Mouse (Mus musculus): Measurements from ENCODE around the gene Zdhhc15.
"Not testable (repeated sequence)": the region's sequence is repeated elsewhere in the genome, so short reads cannot be mapped to it uniquely, and the experiment has no call there.

Gene Zdhhc15

DNA sequence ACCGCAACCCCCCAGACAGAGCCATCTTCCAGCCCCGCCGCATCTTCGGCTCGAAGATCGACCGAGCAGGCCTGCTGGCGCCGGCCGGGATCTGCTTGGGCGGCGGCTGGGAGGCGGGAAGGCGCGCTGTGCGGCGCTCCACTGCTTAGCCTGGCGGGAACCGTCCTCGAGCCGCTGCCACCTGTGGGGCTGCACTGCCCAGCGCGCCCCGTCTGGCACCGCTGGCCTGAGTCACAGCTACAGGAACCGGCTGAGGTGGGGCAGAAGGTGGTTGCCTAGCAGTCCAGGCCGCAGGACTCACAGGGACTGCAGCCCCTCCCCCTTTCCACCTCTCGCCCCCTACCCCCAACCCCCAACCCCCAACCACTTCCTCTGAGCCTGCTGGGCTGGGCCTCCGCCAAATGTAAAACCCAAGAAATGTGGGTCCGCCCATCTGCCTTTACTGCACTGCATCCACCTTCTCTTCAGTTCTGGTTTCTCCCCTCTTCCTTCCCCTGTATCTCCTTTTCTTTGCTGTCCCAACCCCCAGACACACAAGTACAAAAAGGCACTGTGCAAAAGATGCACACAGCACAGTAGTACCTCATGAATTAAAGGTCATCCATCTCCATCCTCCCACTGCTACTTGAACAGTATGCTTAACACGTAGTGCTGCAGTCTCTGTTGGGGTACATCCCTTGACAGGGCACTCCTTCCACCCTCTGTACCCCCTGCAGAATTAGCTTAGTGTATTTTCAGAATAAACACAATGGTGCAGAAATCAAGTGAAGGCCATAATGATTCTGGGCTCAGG is at the start of gene Zdhhc15:
Gene Zdhhc15 (minus strand): TSS at position 308 of the 793 bp plus-strand sequence.
- peak; percentile 60 for DNase-seq (ENCODE audit: low spot score)

DNA sequence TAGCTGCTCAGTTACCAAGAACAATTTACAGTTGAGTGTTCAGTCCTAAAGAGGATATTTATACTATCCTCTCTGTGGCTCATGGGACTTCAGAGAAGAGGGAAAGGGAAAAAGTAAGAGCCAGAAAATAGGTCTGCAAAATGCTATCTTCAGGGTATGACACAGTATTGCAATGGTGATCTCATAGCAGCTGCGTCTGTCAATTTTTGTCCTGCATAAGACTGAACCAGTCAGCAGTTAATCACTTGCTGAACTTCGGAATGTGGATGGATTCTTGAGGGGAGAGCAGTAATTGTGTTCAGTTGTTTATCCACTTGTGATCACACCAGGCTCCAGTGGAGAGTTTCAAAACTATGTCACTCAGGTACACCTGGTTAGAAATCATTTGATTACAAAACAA is 37.1 kb upstream of the Zdhhc15 start:
- DNase-seq (ENCODE audit: low spot score): no peak

DNA sequence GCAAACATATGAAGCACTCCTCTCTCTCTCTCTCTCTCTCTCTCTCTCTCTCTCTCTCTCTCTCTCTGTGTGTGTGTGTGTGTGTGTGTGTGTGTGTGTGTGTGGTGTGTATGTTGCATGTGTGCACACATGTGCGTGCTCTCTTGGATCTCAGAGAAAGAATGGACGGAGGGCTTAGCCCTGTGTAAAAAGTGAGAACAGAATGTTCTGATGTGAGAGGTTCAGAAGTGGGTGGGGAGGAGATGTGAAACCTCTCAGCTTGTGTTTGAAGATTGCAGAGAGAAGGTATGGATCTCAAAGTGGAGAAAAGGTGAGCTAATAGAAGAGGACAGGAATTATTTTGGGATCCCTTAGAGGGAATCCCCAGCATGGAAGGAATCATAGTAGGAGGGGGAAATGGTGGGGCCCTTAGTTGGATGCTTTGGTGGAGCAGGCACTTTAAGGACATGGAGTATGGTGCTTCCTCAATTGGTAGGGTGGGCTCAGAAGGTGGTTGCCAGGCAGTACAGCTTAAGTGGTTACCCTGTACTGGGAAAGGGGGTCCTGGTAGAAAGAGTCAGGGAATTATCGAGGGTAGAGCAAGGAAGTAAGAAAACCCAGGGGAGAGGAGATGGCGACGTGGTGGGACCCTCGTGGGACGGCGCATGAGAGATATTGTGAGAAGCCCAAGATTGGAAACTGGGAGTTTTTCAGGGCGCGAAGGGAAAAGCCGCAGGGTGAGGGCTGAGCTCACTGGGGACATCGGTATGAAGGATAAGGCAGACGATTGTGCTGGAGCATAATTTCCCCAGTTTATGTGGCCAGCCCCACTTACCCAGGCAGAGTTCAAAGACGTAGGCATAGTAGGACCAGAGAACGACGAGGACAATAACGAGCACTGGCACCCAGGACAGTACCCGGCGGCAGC is 761 bp downstream of the Zdhhc15 start:
- DNase-seq (ENCODE audit: low spot score): no peak

DNA sequence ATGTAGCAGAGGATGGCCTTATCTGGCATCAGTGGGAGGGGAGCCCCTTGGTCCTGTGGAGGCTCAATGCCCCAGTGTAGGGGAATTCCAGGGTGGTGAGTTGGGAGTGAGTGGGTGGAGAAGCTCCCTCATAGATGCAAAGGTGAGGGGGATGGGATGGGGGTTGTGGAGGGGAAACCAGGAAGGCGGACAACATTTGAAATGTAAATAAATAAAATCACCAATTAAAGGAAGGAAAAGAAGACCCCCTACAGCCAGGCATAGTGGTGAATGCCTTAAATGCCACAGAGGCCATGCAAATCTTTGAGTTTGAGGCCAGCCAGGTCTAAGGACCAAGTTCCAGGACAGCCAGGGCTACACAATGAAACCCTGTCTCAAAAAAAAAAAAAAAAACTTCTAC is 13.9 kb downstream of the Zdhhc15 start:
- no peak for DNase-seq (ENCODE audit: low spot score)

DNA sequence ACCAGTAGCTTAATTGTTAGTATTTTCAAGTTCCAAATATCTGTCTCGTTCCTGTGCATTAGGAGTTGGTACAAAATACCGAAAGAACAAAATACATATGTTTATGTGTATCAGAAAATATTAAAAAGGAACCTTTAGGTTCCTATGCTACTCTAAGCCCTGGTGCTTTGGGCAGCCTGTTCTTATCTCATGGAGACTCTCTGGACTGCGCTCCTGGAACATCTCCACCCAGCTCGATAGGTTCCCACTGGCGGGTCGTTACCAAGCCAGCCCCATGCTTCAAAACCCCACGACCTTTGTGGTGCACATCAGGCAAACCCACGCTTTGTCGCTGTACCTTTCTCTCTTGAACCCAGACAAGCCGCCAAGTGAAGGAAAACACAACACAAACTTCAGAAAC is 58.3 kb downstream of the Zdhhc15 start:
- no peak for DNase-seq (ENCODE audit: low spot score)

DNA sequence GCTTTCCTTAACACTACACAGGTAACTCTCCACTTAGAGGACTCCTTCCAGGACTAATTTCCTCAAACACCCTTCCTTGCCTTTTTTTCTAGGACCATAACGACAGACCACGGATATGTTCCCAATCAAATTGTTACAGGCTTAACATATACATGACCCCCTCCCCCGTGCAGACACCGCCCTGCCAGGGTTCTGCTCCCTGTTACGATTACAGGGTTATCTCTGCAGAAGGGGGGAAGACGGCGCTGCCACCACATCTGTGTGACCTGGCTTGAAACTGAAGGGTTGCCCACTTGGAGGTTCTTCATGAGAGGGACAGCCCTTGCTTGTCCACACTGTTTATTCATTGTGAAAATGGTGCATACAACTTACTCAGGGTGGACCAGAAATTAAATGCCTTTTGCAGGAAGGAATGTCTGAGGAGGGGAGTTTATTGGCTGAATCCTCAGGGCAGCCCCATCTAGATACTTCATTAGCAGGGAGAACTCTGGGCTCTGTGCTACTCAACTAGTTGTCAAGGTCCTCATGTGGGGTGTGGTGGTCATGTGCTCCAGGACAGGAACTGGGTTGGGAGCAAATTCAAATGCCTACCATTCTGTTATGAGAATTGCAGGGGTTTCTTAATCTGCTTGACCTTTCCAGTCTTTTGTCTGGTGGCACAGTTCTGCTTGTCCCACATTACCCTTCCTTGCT is 67.0 kb downstream of the Zdhhc15 start:
- DNase-seq (ENCODE audit: low spot score): not testable (repeated sequence)

DNA sequence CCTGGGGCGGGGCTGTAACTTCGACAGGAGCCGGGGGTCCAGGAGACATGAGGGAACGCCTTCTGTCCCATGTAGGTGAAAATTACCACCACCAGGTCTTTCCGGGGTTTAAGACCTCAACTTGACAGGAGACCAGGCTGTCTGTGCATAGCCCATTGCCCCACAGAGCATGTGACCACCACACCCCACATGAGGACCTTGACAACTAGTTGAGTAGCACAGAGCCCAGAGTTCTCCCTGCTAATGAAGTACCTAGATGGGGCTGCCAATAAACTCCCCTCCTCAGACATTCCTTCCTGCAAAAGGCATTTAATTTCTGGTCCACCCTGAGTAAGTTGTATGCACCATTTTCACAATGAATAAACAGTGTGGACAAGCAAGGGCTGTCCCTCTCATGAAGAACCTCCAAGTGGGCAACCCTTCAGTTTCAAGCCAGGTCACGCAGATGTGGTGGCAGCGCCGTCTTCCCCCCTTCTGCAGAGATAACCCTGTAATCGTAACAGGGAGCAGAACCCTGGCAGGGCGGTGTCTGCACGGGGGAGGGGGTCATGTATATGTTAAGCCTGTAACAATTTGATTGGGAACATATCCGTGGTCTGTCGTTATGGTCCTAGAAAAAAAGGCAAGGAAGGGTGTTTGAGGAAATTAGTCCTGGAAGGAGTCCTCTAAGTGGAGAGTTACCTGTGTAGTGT is 68.5 kb downstream of the Zdhhc15 start:
- DNase-seq (ENCODE audit: low spot score): not testable (repeated sequence)

DNA sequence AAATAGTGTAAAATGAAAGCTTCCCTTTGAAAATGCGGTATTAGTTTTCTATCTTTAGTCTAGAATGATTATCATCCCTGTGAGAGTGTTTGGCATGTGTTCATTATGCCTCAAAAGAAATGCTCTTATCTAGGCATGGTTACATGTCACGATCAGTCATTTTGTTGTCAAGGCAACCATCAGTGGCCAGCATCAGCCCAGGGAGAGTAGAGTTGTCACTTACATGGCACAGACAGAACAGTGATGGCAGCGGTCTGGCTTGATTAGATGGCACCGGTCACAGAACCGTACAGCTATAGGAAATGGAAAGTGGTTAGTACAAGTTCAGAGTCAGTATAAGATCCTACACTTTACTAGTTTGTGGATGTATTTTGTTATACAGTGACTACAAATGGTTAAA is 96.9 kb downstream of the Zdhhc15 start:
- no peak for DNase-seq (ENCODE audit: low spot score)

DNA sequence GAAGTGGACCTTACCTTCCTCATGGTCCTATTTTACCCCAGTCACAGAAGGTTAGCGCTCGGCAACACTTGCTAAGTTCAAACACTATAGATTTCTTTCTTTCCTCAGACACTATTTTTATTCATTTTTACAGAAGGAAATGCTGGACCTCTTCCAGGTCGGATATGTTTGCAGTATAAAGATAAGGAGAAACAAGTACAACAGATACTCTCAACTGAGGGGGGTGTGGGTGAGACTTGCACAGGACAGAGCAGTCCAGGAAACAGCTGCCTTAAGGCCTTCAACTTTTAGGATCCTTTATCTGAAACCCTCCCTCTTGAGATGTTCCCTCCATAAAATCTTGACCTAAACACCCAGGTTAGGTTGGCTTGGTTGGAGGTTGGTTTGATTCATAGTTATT is 103.4 kb downstream of the Zdhhc15 start:
- DNase-seq (ENCODE audit: low spot score): no peak

DNA sequence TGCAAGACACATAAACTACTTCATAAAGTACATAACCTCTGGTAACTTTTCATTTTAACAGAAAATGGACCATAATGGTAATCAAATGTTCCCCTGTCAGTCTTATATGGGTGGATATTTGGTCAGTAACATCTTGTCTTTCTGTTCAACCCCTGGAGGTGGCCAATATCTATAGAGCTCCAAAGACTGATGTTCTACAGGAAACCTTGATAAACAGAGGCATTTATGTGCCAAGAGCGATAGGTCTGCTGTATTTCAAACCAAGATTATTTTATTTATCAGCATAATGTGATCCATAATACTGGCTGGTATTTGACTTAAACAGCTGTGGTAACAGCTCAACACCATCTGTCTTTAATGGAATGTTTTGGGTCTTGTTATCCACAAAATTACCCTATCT is 125.6 kb downstream of the Zdhhc15 start:
- no peak for DNase-seq (ENCODE audit: low spot score)

DNA sequence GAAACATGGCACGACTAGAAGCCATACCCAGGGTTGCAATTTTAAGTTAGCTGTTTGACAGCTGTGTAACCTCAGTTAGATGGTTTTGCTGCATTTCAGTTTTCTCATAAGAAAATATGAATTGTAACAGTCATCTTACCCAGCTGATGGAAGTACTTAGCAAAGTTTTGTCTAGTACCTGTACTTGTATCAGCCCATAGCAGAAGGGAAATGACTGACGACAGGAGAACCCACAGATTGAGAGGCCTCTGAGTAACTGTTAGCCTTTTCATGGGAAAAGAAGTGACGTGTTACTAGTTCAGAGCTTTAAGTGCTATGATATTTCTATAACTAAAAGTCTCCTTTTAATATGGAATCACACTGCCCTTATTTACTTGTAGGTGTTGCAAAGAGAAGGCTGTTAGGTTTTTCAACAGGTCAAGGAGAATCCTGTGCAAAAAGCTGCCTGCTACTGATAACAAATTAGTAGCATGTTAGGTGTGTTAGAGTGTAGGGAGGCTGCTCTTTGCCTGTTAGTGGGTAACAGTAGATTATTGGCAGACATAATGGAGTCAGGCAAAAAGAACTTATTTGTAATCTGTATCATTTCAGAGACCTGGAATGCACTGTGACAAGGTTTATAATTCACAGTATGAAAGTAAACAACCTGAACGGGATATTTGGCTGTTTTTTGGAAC is 126.8 kb downstream of the Zdhhc15 start:
- DNase-seq (ENCODE audit: low spot score): no peak

DNA sequence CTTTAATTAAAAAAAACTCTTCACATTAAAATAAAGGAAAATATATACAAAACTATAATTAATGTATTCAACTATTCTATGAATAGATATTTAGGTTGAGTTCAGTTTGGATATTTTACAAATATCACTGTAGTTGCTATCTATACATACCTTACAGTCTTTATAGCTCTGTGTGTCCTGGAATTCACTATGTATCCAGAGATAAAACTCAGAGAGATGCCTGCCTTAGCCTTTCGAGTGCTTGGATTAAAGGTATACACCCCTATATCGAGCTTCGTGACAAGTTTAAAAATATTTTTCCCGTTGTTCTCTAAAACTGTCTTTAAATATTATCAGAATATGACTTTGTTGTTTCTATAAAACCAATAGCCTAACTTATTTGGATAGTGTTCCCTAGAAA is 128.2 kb downstream of the Zdhhc15 start:
- DNase-seq (ENCODE audit: low spot score): no peak

DNA sequence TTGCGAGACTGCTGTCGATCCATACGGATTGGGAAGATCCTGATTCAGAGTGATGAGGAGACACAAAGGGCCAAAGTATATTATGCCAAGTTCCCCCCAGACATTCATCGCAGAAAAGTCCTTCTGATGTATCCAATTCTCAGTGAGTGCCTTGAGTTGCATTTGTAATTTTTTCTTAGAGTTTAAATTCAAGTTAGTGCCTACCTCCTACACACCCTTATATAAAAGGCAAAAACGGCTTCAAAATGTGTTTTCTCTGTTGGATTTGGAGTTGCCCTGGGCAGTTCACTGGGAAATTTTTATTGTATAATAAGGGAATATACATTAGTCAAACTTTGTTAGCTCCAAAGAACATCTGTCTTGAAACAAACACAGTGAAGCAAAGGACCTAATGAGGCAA is 169.1 kb downstream of the Zdhhc15 start:
- DNase-seq (ENCODE audit: low spot score): no peak

DNA sequence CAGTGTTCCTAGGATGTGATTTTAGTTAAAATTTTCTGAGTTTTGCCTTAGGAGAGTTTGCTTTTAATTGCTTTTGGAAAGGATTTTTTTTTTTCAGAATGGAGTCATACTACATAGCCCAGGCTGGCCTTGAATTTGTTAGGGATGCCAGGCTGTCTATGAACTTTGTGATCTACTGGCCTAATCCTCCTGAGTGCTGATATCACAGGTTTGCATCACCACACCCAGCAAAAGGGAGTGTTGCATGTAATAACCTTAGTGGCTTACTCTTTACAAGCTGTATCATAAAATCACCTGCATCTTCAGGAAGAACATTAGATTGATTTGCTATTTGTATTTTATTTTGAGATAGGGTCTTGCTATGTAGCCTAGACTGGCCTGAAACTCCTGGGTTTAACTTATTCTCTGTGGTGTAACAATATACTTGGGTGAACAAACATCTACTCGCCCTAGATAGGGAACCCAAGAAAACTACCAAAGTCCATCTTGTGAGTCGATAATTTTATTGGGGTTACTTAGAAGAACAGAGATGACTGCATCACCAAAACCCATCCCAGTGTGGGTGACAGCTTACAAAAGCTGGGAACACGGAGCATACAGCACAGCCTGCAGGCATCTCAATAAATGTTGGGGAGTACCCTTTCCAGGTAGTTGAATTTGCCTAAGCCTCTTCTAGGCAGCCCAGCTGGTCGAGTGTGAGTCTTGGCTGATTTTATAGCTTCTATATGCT is 181.1 kb downstream of the Zdhhc15 start:
- no peak for DNase-seq (ENCODE audit: low spot score)

DNA sequence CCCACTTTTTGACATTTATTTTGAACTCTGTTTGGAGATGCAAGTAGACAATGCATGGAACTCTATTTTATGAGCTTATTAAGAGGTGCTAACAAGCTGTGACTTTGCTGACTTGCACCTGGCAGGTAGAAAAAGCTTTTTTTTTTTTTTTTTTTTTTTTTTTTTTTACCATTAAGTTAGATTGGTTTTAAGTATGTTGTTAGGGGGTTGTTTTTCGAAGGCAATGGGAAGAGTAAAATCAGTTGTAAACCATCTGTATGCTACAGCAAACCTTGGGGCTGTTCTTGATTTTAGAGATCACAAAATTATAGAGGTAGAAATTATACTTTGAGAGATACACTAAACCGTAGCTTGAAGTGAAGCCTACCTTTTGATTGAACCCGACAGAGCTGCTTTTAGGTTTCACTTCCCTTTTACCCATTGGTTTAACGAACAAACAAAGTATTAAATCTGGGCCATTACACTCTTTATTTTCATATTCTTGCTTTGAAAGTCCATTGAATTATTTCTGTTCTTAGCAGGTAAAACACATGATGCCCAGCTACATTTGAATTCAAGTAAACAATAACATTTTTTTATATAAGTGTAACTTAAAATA is 181.9 kb downstream of the Zdhhc15 start:
- no peak for DNase-seq (ENCODE audit: low spot score)

DNA sequence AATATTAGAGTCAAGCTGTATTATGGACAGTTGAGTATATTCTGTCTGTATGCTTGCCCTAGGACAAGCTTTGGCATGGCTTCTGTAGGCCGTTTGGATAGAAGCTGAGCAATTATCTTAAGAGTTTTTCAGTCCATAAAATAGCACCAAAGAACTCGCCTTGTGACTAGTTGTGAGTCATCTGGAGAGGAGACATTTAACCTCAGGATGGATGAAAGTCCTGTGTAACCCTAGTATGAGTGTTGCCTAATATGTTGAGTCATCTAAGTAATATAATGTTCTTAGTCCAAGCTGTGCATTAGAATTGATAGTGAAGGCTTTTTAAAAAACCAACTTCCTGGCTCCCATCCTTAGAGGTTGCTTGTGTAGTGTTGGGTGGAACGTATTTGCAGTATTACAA is 182.8 kb downstream of the Zdhhc15 start:
- DNase-seq (ENCODE audit: low spot score): no peak
